ENCODE assay signal across 17 mouse cellular contexts in genomic region chr9:70788705-70789104, GRCm38 (mm10).
A peak's percentile ranks its signal among the peaks of the same experiment; 100 is the strongest.
DNase-seq lines count a peak whose midpoint lies in the region.
"Had no signal": no experiment of that assay in that cellular context is flagged by ENCODE, and none has a peak within 500 bp of the region (broad histone marks: within the 10 kb centered on the region; RNA-seq: fewer than 3 reads in every experiment).

No protein-coding gene starts in this region.

- peak; percentile 46 for DNase-seq in left cerebral cortex, adult 11 months (ENCODE audit: low spot score)
- no peak for DNase-seq in left cerebral cortex, postnatal 4 days
- peak; percentile 84 for DNase-seq in brain, adult 2 months (ENCODE audit: low read depth, low spot score)
- peak; percentile 49 to 79 for DNase-seq in left cerebral cortex, adult 18-20 months (ENCODE audit: low spot score in 2 of 2)
- DNase-seq in left cerebral cortex, postnatal 36 days (ENCODE audit: low spot score in 2 of 2): peak; percentile 50 to 61
- no peak for DNase-seq in lung, postnatal 25 days (ENCODE audit: low spot score)
- DNase-seq in layer of hippocampus, adult 9-10 months (ENCODE audit: low spot score): no peak
- no peak for DNase-seq in lung, postnatal 4 days
- DNase-seq: adrenal gland, postnatal 14 days; cerebellum, adult 11-12 months; cerebellum, postnatal 10 days; heart, postnatal 14 days; kidney, adult 18-20 months; kidney, postnatal 25 days; liver, embryonic 13.5 days; lung, adult 18-20 months; thymus, postnatal 14 days had no signal

- intact Hi-C loops in left cerebral cortex, postnatal 4 days (cut with DNase I): no loop called here
- intact Hi-C loops in left cerebral cortex, postnatal 36 days (cut with DNase I): loop anchor here (10.0 kb wide), 1 partner anchor 206 kb away; no protein-coding TSS in a partner anchor

Comparison
In these comparisons a context has a peak if more than half of its experiments do, and no peak if none do; other contexts are left out.
1. DNase-seq: peak in left cerebral cortex, adult 11 months (single experiment), brain, adult 2 months (single experiment), left cerebral cortex, adult 18-20 months (2 of 2) and left cerebral cortex, postnatal 36 days (2 of 2); none in left cerebral cortex, postnatal 4 days (single experiment), lung, postnatal 25 days (single experiment), layer of hippocampus, adult 9-10 months (single experiment) and lung, postnatal 4 days (0 of 2).